Mouse (Mus musculus) CH12.LX (cell line): ENCODE measurements around the gene Spred1. TPM values are rescaled to one million over a fixed set of nuclear protein-coding genes. Genes with fewer than 3 reads are reported as not detected.
"Not testable (repeated sequence)": the region's sequence is repeated elsewhere in the genome, so short reads cannot be mapped to it uniquely, and the experiment has no call there.

Experiments used
- DNase-seq: peaks from one replicate; pipeline ENCODE4 v3.0.0-alpha.2; 2013; ENCODE audit errors: extremely low read depth
- H3K27ac ChIP-seq: 2 replicates; pipeline ENCODE4 v1.5.1; 2012; ENCODE audit warnings: low read depth, mild to moderate bottlenecking, control low read depth, moderate library complexity; ENCODE audit not compliant: insufficient read depth
- H3K27me3 ChIP-seq: replicated peaks from 2 replicates; pipeline ENCODE3; 2012; ENCODE audit warnings: inconsistent platforms
- H3K36me3 ChIP-seq, 2 experiments: replicated peaks in 1 of 2; 2 replicates each; pipeline versions ENCODE3 to v1.6.1; 2012; ENCODE audit warnings: inconsistent platforms in 1 of 2, low read length in 1 of 2, mild to moderate bottlenecking in 1 of 2, mixed read lengths in 1 of 2, moderate library complexity in 1 of 2; ENCODE audit not compliant: control insufficient read depth in 1 of 2, insufficient read depth in 1 of 2
- H3K4me1 ChIP-seq, 2 experiments: 2 replicates each; pipeline ENCODE4 v1.6.1; 2012; ENCODE audit warnings: inconsistent platforms in 1 of 2, moderate library complexity in 1 of 2; ENCODE audit not compliant: insufficient read depth in 2 of 2, control insufficient read depth in 1 of 2
- H3K4me2 ChIP-seq: 2 replicates; pipeline ENCODE4 v1.6.1; 2012; ENCODE audit warnings: low read depth, mild to moderate bottlenecking, control low read depth; ENCODE audit not compliant: poor library complexity, insufficient read depth, severe bottlenecking
- H3K4me3 ChIP-seq, 3 experiments: fragments of 150-350 bp in 1 of 3; sonication (generic) in 1 of 3; replicated peaks in 1 of 3; 2 replicates each; pipeline versions ENCODE3 to v1.5.1; 2011 to 2012; ENCODE audit warnings: low read depth in 2 of 3, low read length in 2 of 3, mild to moderate bottlenecking in 2 of 3, moderate library complexity in 2 of 3, control low read depth in 1 of 3, improper control_type of control experiment in 1 of 3, inconsistent platforms in 1 of 3, mixed read lengths in 1 of 3; ENCODE audit not compliant: poor library complexity in 1 of 3
- H3K79me2 ChIP-seq: replicated peaks from 2 replicates; pipeline ENCODE4 v1.6.1; 2012; ENCODE audit warnings: mild to moderate bottlenecking, moderate library complexity; ENCODE audit not compliant: control insufficient read depth, poor library complexity, insufficient read depth, severe bottlenecking; ENCODE audit errors: extremely low read depth
- H3K9ac ChIP-seq: 2 replicates; pipeline ENCODE4 v1.6.1; 2012; ENCODE audit warnings: low read depth, mild to moderate bottlenecking, control low read depth, moderate library complexity; ENCODE audit not compliant: insufficient read depth
- H3K9me3 ChIP-seq: replicated peaks from 2 replicates; pipeline ENCODE3; 2012; ENCODE audit warnings: low read length, inconsistent platforms, mixed read lengths
- ELF1 ChIP-seq: IDR thresholded peaks from 2 replicates; pipeline ENCODE4 v1.6.1; 2014; ENCODE audit warnings: low read depth, mild to moderate bottlenecking, inconsistent platforms, low read length, improper control_type of control experiment
- MAZ ChIP-seq: IDR thresholded peaks from 2 replicates; pipeline ENCODE4 v1.6.1; 2012; ENCODE audit warnings: low read depth, mild to moderate bottlenecking, inconsistent platforms, low read length, improper control_type of control experiment, moderate library complexity
- NELFE ChIP-seq: IDR thresholded peaks from 2 replicates; pipeline ENCODE4 v1.6.1; 2011; ENCODE audit warnings: low read depth, low read length, improper control_type of control experiment
- NRF1 ChIP-seq: IDR thresholded peaks from 2 replicates; pipeline ENCODE4 v1.6.1; 2014; ENCODE audit warnings: low read depth, mild to moderate bottlenecking, inconsistent platforms, low read length, improper control_type of control experiment, moderate library complexity
- PAX5 ChIP-seq: IDR thresholded peaks from 2 replicates; pipeline ENCODE4 v1.6.1; 2012; ENCODE audit warnings: low read length, inconsistent platforms, mixed read lengths
- RAD21 ChIP-seq: IDR thresholded peaks from 2 replicates; pipeline ENCODE4 v1.6.1; 2011; ENCODE audit warnings: low read depth, mild to moderate bottlenecking, low read length, improper control_type of control experiment, moderate library complexity
- USF2 ChIP-seq: conservative IDR thresholded peaks from 2 replicates; pipeline ENCODE4 v1.6.1; 2011; ENCODE audit warnings: low read depth, low read length, improper control_type of control experiment
- ZC3H11A ChIP-seq: IDR thresholded peaks from 2 replicates; pipeline ENCODE4 v1.6.1; 2012; ENCODE audit warnings: low read depth, mild to moderate bottlenecking, inconsistent platforms, low read length, improper control_type of control experiment
- ZNF384 ChIP-seq: IDR thresholded peaks from 2 replicates; pipeline ENCODE4 v1.6.1; 2012; ENCODE audit warnings: low read depth, low read length, improper control_type of control experiment, inconsistent platforms
- dilution Hi-C: fragments of 300-500 bp; cut with MboI; formaldehyde crosslinking; loops from 2 replicates; pipeline ENCODE4 v1.14.3; 2020; ENCODE audit warnings: low sequenced_read_pairs; ENCODE audit not compliant: extremely low pct_unique_long_range_greater_than_20kb, extremely low pct_ligation_motif_present
- in situ Hi-C: fragments of 300-500 bp; cut with MboI; formaldehyde crosslinking; loops from 3 replicates; pipeline ENCODE4 v1.14.3; 2019; ENCODE audit warnings: low sequenced_read_pairs, low pct_ligation_motif_present, low pct_unique_long_range_greater_than_20kb, mixed read lengths
- polyA plus RNA-seq: library from polyadenylated mRNA; unstranded; fragments of >175 nt; gene quantifications from 2 replicates; pipeline ENCODE4 v1.2.1, GENCODE M21; 2012; ENCODE audit warnings: low read depth; ENCODE audit not compliant: insufficient read length
- total RNA-seq, 2 experiments: library from RNA; depleted of rRNA; stranded (reverse); fragments of 300-350 nt in 1 of 2; fragments of >200 nt in 1 of 2; gene quantifications; 2 replicates each; pipeline ENCODE4 v1.2.3; 2012 to 2014

Gene Spred1
- total and polyA plus RNA-seq, 3 experiments, result 6.9 to 16.5 (median 8.8) TPM

GRCm38 (mm10) chr2:117129156-117129555 is 8.0 kb downstream of the Spred1 start:
- no peak overlapping the region for H3K4me3 ChIP-seq
- TF ChIP-seq RAD21, result no peak
- no peak for TF ChIP-seq ZNF384
- TF ChIP-seq PAX5, result no peak
- no peak for TF ChIP-seq NELFE
- peaks cover 17% of the 10 kb centered on the region; the same call in 1 of the 2 replicates for H3K79me2 ChIP-seq
- peaks cover 0 to 9% of the 10 kb centered on the region in 2 experiments for H3K36me3 ChIP-seq
- H3K9me3 ChIP-seq, result no peaks in the 10 kb centered on the region
- H3K4me1 ChIP-seq, result peaks cover 0 to 14% of the 10 kb centered on the region in 2 experiments; a peak in 2 of 4 replicates
- no peak for DNase-seq
- no peak overlapping the region for H3K4me2 ChIP-seq
- no peaks in the 10 kb centered on the region for H3K27me3 ChIP-seq
- H3K27ac ChIP-seq, result no peak overlapping the region
- in situ Hi-C loops (loop anchor here (10.0 kb wide), 2 partner anchors 46 to 154 kb away; no protein-coding TSS in a partner anchor), dilution Hi-C loops (no loop called here)
- H3K9ac ChIP-seq, result no peak overlapping the region

GRCm38 (mm10) chr2:117131041-117131440 is 9.9 kb downstream of the Spred1 start:
- in situ Hi-C loops, dilution Hi-C loops: not testable (repeated sequence)
- peaks cover 0 to 20% of the 10 kb centered on the region in 2 experiments; a peak in 2 of 4 replicates for H3K4me1 ChIP-seq

GRCm38 (mm10) chr2:117131910-117132309 is 10.7 kb downstream of the Spred1 start:
- dilution Hi-C loops (no loop called here), in situ Hi-C loops (no loop called here)
- no peak for DNase-seq
- no peaks in the 10 kb centered on the region for H3K27me3 ChIP-seq
- H3K4me1 ChIP-seq, result peaks cover 0 to 29% of the 10 kb centered on the region in 2 experiments; a peak in 2 of 4 replicates
- no peak overlapping the region for H3K9ac ChIP-seq
- no peak overlapping the region for H3K4me3 ChIP-seq
- H3K79me2 ChIP-seq, result peaks cover 14% of the 10 kb centered on the region; the same call in 1 of the 2 replicates
- no peak overlapping the region for H3K27ac ChIP-seq
- peaks cover 0 to 9% of the 10 kb centered on the region in 2 experiments for H3K36me3 ChIP-seq
- H3K9me3 ChIP-seq, result no peaks in the 10 kb centered on the region
- no peak for TF ChIP-seq USF2
- no peak for TF ChIP-seq MAZ
- no peak for TF ChIP-seq PAX5
- TF ChIP-seq ZC3H11A, result no peak
- TF ChIP-seq ELF1, result no peak
- TF ChIP-seq NRF1, result no peak
- no peak for TF ChIP-seq NELFE
- TF ChIP-seq, all 38 proteins: peak for 0
- H3K4me2 ChIP-seq, result no peak overlapping the region

More at GRCm38 (mm10) chr2:117131041-117131440, 9.9 kb downstream of the Spred1 start:
- not testable (repeated sequence) for H3K9ac ChIP-seq, H3K4me3 ChIP-seq, H3K36me3 ChIP-seq, H3K9me3 ChIP-seq, H3K4me2 ChIP-seq, H3K27me3 ChIP-seq, DNase-seq, H3K27ac ChIP-seq
- peaks cover 15% of the 10 kb centered on the region; the same call in 1 of the 2 replicates for H3K79me2 ChIP-seq
